Mouse (Mus musculus): ENCODE data around the gene Rwdd3. TPM values are rescaled to one million over a fixed set of nuclear protein-coding genes. Genes with fewer than 3 reads are reported as not detected.

Gene Rwdd3
- polyA plus RNA-seq, 1 experiment = 0.55 TPM

DNA sequence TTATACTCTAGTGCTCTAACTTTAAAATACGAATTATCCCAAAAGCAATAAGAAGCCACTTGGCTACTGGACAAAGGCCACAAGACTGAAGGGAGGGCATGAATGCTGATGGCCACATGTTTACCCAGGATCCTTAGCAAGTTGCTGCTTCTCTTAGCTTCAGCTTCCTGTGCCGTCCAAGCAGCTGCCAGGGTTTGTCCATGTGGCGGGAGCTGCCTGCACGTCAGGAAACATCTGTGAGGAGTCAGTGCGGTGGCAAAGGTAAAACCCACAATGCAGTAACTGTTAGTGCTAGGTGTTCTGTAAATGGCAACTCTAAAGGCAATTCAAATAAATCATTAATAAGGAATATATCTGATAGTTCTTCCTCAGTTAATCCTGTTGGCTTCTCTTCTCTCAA, 38.5 kb downstream of the Rwdd3 start:
- Histone ChIP-seq H3K4me1 (no peaks in the 10 kb centered on the region), H3K27me3 (replicated peaks) (no peaks in the 10 kb centered on the region), H3K36me3 (replicated peaks; ENCODE audit: low read length) (no peaks in the 10 kb centered on the region), H3K4me3 (replicated peaks) (no peak overlapping the region), H3K9me3 (peaks cover 5% of the 10 kb centered on the region)
- no peak for TF ChIP-seq GATA1 (IDR thresholded peaks at IDR 0.05; ENCODE audit: borderline replicate concordance, low read length)
- TF ChIP-seq FLI1 (IDR thresholded peaks at IDR 0.05; ENCODE audit: low read length) = no peak

- H3K4me1 ChIP-seq = no peaks in the 10 kb centered on the region
- H3K4me3 ChIP-seq (replicated peaks) = no peak overlapping the region
- TF ChIP-seq GATA1 (IDR thresholded peaks at IDR 0.05; ENCODE audit: borderline replicate concordance, low read length) (no peak), FLI1 (IDR thresholded peaks at IDR 0.05; ENCODE audit: low read length) (no peak)
These were observed 44.3 kb downstream of the Rwdd3 start for GRCm38 (mm10) chr3:121127171-121127570.

DNA sequence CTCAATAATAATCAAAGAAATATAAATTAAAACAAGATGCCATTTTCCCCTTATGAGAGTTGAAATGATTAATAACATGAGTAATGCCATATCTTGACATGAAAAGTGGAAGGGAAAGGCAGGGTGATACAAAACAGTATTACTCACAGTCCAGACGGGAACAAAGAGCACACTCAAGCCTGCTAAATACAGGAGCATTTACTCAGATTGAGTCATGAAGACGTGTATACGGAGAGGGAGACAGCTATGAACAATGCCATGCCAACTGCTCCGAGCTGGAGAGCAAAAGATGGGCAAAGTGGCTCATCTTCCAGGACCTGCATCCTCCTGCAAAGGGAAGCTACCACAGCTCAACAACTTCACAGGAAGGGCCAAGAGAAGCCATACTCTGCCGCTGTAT, 45.0 kb downstream of the Rwdd3 start:
- Histone ChIP-seq H3K4me1 (no peaks in the 10 kb centered on the region), H3K36me3 (replicated peaks; ENCODE audit: low read length) (no peaks in the 10 kb centered on the region), H3K4me3 (replicated peaks) (no peak overlapping the region), H3K27me3 (replicated peaks) (no peaks in the 10 kb centered on the region), H3K9me3 (peaks cover 3% of the 10 kb centered on the region)
- TF ChIP-seq FLI1 (IDR thresholded peaks at IDR 0.05; ENCODE audit: low read length) = no peak
- TF ChIP-seq GATA1 (IDR thresholded peaks at IDR 0.05; ENCODE audit: borderline replicate concordance, low read length) = no peak

More at GRCm38 (mm10) chr3:121127171-121127570, 44.3 kb downstream of the Rwdd3 start:
- no peaks in the 10 kb centered on the region for H3K27me3 ChIP-seq (replicated peaks)
- H3K36me3 ChIP-seq (replicated peaks; ENCODE audit: low read length) = no peaks in the 10 kb centered on the region
- peaks cover 3% of the 10 kb centered on the region for H3K9me3 ChIP-seq

- H3K9me3 ChIP-seq = no peaks in the 10 kb centered on the region
- no peaks in the 10 kb centered on the region for H3K36me3 ChIP-seq (replicated peaks; ENCODE audit: low read length)
- no peaks in the 10 kb centered on the region for H3K4me1 ChIP-seq
- no peak overlapping the region for H3K4me3 ChIP-seq (replicated peaks)
- H3K27me3 ChIP-seq (replicated peaks) = no peaks in the 10 kb centered on the region
- TF ChIP-seq FLI1 (IDR thresholded peaks at IDR 0.05; ENCODE audit: low read length) (no peak), GATA1 (IDR thresholded peaks at IDR 0.05; ENCODE audit: borderline replicate concordance, low read length) (no peak)
These were observed 50.4 kb downstream of the Rwdd3 start for GRCm38 (mm10) chr3:121121072-121121471.

- Histone ChIP-seq H3K4me1 (no peaks in the 10 kb centered on the region), H3K36me3 (replicated peaks; ENCODE audit: low read length) (no peaks in the 10 kb centered on the region), H3K9me3 (no peaks in the 10 kb centered on the region), H3K27me3 (replicated peaks) (no peaks in the 10 kb centered on the region), H3K4me3 (replicated peaks) (no peak overlapping the region)
- no peak for TF ChIP-seq GATA1 (IDR thresholded peaks at IDR 0.05; ENCODE audit: borderline replicate concordance, low read length)
- TF ChIP-seq FLI1 (IDR thresholded peaks at IDR 0.05; ENCODE audit: low read length) = no peak
These were observed 54.9 kb downstream of the Rwdd3 start for GRCm38 (mm10) chr3:121116590-121116989.

DNA sequence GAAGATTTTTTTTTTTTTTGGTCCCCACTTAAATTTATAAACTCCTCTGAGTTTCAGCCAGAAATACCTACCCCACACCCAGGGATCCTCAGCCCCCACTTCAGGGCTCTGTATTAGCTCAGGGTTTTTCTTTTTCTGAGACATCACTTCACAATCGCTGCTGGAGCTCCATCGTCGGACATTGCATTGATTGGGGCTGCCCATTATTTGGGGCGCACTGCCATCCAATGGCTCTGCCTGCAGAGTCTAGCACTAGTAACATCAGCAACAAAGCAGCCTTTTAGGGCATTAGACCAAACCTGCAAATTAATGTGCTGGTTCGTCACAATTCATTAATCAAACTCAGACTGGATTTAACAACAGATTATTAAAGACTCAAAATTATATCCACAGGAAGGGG, 55.4 kb downstream of the Rwdd3 start:
- Histone ChIP-seq H3K4me3 (replicated peaks) (no peak overlapping the region), H3K4me1 (no peaks in the 10 kb centered on the region), H3K27me3 (replicated peaks) (no peaks in the 10 kb centered on the region), H3K9me3 (no peaks in the 10 kb centered on the region), H3K36me3 (replicated peaks; ENCODE audit: low read length) (no peaks in the 10 kb centered on the region)
- TF ChIP-seq FLI1 (IDR thresholded peaks at IDR 0.05; ENCODE audit: low read length) = no peak
- no peak for TF ChIP-seq GATA1 (IDR thresholded peaks at IDR 0.05; ENCODE audit: borderline replicate concordance, low read length)

- Histone ChIP-seq H3K4me3 (replicated peaks) (no peak overlapping the region), H3K36me3 (replicated peaks; ENCODE audit: low read length) (no peaks in the 10 kb centered on the region), H3K9me3 (no peaks in the 10 kb centered on the region), H3K4me1 (no peaks in the 10 kb centered on the region), H3K27me3 (replicated peaks) (no peaks in the 10 kb centered on the region)
- TF ChIP-seq FLI1 (IDR thresholded peaks at IDR 0.05; ENCODE audit: low read length) = no peak
- no peak for TF ChIP-seq GATA1 (IDR thresholded peaks at IDR 0.05; ENCODE audit: borderline replicate concordance, low read length)
These were observed 60.4 kb downstream of the Rwdd3 start for GRCm38 (mm10) chr3:121111068-121111467.

DNA sequence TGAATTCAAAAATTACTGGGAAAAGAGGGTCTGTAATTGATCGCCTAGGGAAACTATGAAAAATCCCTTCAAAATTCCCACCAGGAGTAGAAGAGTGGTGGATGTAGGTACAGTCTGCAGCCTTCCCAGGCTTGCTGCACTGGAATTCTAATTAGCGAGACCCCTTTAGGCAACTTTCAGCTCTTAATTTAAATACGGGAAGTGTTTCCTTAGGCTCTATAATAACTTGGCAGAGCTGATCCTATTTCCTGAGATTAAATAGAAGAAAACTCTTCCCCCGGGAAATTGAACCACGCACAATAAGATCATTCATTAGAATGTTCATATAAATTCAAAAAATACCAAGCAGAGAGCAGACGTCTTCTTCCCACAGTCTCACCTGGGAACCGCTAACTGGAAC, 61.1 kb downstream of the Rwdd3 start:
- H3K4me3 ChIP-seq (replicated peaks) = no peak overlapping the region
- no peaks in the 10 kb centered on the region for H3K9me3 ChIP-seq
- peaks cover 3% of the 10 kb centered on the region; the same call in 1 of the 2 replicates for H3K4me1 ChIP-seq
- no peaks in the 10 kb centered on the region for H3K27me3 ChIP-seq (replicated peaks)
- H3K36me3 ChIP-seq (replicated peaks; ENCODE audit: low read length) = no peaks in the 10 kb centered on the region
- TF ChIP-seq FLI1 (IDR thresholded peaks at IDR 0.05; ENCODE audit: low read length) (no peak), GATA1 (IDR thresholded peaks at IDR 0.05; ENCODE audit: borderline replicate concordance, low read length) (no peak)

- Histone ChIP-seq H3K4me3 (replicated peaks) (no peak overlapping the region), H3K9me3 (no peaks in the 10 kb centered on the region), H3K27me3 (replicated peaks) (no peaks in the 10 kb centered on the region), H3K36me3 (replicated peaks; ENCODE audit: low read length) (no peaks in the 10 kb centered on the region), H3K4me1 (peaks cover 13% of the 10 kb centered on the region; the same call in 1 of the 2 replicates)
- TF ChIP-seq FLI1 (IDR thresholded peaks at IDR 0.05; ENCODE audit: low read length) (no peak), GATA1 (IDR thresholded peaks at IDR 0.05; ENCODE audit: borderline replicate concordance, low read length) (no peak)
These were observed 64.0 kb downstream of the Rwdd3 start for GRCm38 (mm10) chr3:121107481-121107880.

GRCm38 (mm10) chr3:121105408-121105708, 66.1 kb downstream of the Rwdd3 start:
- H3K4me3 ChIP-seq (replicated peaks) = peak overlapping the region; percentile 91
- peaks cover 13% of the 10 kb centered on the region; the same call in 1 of the 2 replicates for H3K4me1 ChIP-seq
- H3K27me3 ChIP-seq (replicated peaks) = no peaks in the 10 kb centered on the region
- TF ChIP-seq FLI1 (IDR thresholded peaks at IDR 0.05; ENCODE audit: low read length) (no peak), GATA1 (IDR thresholded peaks at IDR 0.05; ENCODE audit: borderline replicate concordance, low read length) (no peak)
- no peaks in the 10 kb centered on the region for H3K9me3 ChIP-seq
- H3K36me3 ChIP-seq (replicated peaks; ENCODE audit: low read length) = no peaks in the 10 kb centered on the region

Other genes with a start within 250 kb of the Rwdd3 start
- gene Tmem56, start 111.4 kb upstream of the Rwdd3 start, polyA plus RNA-seq (2012; ENCODE audit: insufficient read depth, low replicate concordance) = not detected in 2 replicates
- gene Alg14, start 120.1 kb upstream of the Rwdd3 start, polyA plus RNA-seq (2012; ENCODE audit: insufficient read depth, low replicate concordance) = 8.9 TPM in 1 of 2 replicates, not detected in the other